Mouse (Mus musculus) kidney, postnatal 0 days (tissue): ENCODE data around the gene Scgb2b2. TPM values are rescaled to one million over a fixed set of nuclear protein-coding genes. Genes with fewer than 3 reads are reported as not detected.

ENCODE experiments used
- ATAC-seq: fragments of 200-750 bp; cut with Nextera tagmentation; replicated peaks from 2 replicates; pipeline ENCODE4 v1.8.0; 2017; ENCODE audit warnings: low read depth, moderate number of reproducible peaks, moderate TSS enrichment, moderate library complexity; ENCODE audit not compliant: low FRiP score
- DNase-seq: peaks from one replicate; pipeline ENCODE4 v3.0.0-alpha.2; 2016; ENCODE audit warnings: low spot score
- H3K27ac ChIP-seq: fragments of 300-500 bp; sonication (generic); 2 replicates; pipeline ENCODE4 v1.5.1; 2014; ENCODE audit warnings: mild to moderate bottlenecking
- H3K27me3 ChIP-seq: fragments of 300-500 bp; sonication (generic); 2 replicates; pipeline ENCODE4 v1.6.1; 2014; ENCODE audit warnings: low read length, mixed read lengths; ENCODE audit not compliant: insufficient read depth
- H3K36me3 ChIP-seq: fragments of 300-500 bp; sonication (generic); 2 replicates; pipeline ENCODE4 v1.6.1; 2014; ENCODE audit warnings: low read length, mixed read lengths; ENCODE audit not compliant: insufficient read depth
- H3K4me1 ChIP-seq: fragments of 300-500 bp; sonication (generic); replicated peaks from 2 replicates; pipeline ENCODE4 v1.6.1; 2014; ENCODE audit warnings: antibody characterized with exemption, low read length, mixed read lengths; ENCODE audit not compliant: insufficient read depth
- H3K4me2 ChIP-seq: fragments of 300-500 bp; sonication (generic); 2 replicates; pipeline ENCODE4 v1.6.1; 2014; ENCODE audit warnings: mild to moderate bottlenecking, low read length, moderate library complexity, mixed read lengths
- H3K4me3 ChIP-seq: fragments of 300-500 bp; sonication (generic); replicated peaks from 2 replicates; pipeline ENCODE4 v1.5.1; 2014; ENCODE audit warnings: low read depth, low read length
- H3K9ac ChIP-seq: fragments of 300-500 bp; sonication (generic); 2 replicates; pipeline ENCODE4 v1.6.1; 2014; ENCODE audit warnings: low read depth, low read length
- H3K9me3 ChIP-seq: fragments of 300-500 bp; sonication (generic); replicated peaks from 2 replicates; pipeline ENCODE4 v1.6.1; 2016; ENCODE audit warnings: low read length, inconsistent platforms, mixed read lengths
- CTCF ChIP-seq: IDR thresholded peaks from 2 replicates; pipeline ENCODE4 v1.5.1; 2016; ENCODE audit warnings: antibody characterized with exemption, low read depth, mild to moderate bottlenecking, moderate library complexity
- WGBS: fragments of 180-500 bp; shearing (Covaris S2); extraction: QIAGEN DNeasy Blood & Tissue Kit; methylation state at CpG from one replicate; pipeline ENCODE4 v1.1.7; 2014; 5-methylcytosine and 5-hydroxymethylcytosine counted together
- polyA plus RNA-seq: library from polyadenylated mRNA; unstranded; fragments of >200 nt; fragmentation: Nextera tagmentation; extraction: Ambion mirVana; gene quantifications from 2 replicates; pipeline ENCODE4 v1.2.1, GENCODE M21; 2015

Scgb2b2 gene
- not detected in 2 replicates for polyA plus RNA-seq

GRCm38 (mm10) chr7:31290208-31290607 is at the start of gene Scgb2b2:
Scgb2b2 (plus strand) TSS chr7:31290508.
- no peak for ATAC-seq
- 86% methylated on average over 5 of the region's 5 CpGs for WGBS
- Histone ChIP-seq H3K9me3 (no peaks in the 10 kb centered on the region), H3K36me3 (no peaks in the 10 kb centered on the region), H3K4me1 (no peaks in the 10 kb centered on the region), H3K27me3 (no peaks in the 10 kb centered on the region), H3K27ac (no peak within 1 kb of the TSS), H3K4me3 (no peak within 1 kb of the TSS), H3K4me2 (no peak within 1 kb of the TSS), H3K9ac (no peak within 1 kb of the TSS)
- TF ChIP-seq CTCF = no peak
- DNase-seq = no peak

DNA sequence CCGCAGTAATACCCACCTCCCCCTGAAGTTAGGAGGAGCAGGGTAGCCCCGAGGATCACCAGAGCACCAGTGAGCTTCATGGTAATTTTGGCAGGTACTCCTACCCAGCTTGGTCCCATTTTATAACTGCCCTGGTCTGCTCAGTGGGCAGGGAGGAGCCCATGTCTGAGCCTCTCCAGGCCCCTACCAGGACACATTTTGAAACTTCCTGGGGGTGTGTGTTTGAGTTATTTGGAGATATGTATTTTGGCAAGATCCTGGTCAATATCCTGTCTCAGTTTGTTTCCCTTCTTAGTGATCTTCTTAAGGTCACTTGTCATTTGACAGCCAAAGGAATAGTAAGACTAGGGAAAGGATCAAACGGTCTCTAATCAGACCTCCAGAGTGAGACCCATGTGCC is 1.4 kb downstream of the Scgb2b2 start, which contains the start of gene Scgb1b2:
Scgb1b2 (minus strand) TSS at position 101 of the 400 bp plus-strand sequence.
- H3K36me3 ChIP-seq = no peaks in the 10 kb centered on the region
- no peak within 1 kb of the TSS for H3K4me3 ChIP-seq
- no peak within 1 kb of the TSS for H3K27ac ChIP-seq
- no peak within 1 kb of the TSS for H3K9ac ChIP-seq
- 82% methylated on average over 3 of the region's 3 CpGs for WGBS
- no peak for TF ChIP-seq CTCF
- no peak within 1 kb of the TSS for H3K4me2 ChIP-seq
- H3K4me1 ChIP-seq = no peaks in the 10 kb centered on the region
- ATAC-seq (no peak), DNase-seq (no peak)
- no peaks in the 10 kb centered on the region for H3K27me3 ChIP-seq
- no peaks in the 10 kb centered on the region for H3K9me3 ChIP-seq

Other genes starting within 250 kb of the Scgb2b2 start
- gene Fxyd5, start 248.0 kb upstream of the Scgb2b2 start, polyA plus RNA-seq = 31.5 and 35.9 TPM in 2 replicates
- gene Fxyd7, start 239.0 kb upstream of the Scgb2b2 start, polyA plus RNA-seq = 6.1 and 8.5 TPM in 2 replicates
- gene Fxyd1, start 233.3 kb upstream of the Scgb2b2 start, polyA plus RNA-seq = 62.0 and 76.3 TPM in 2 replicates
- gene Lgi4, start 231.2 kb upstream of the Scgb2b2 start, polyA plus RNA-seq = 0.24 and 0.34 TPM in 2 replicates
- gene Fxyd3, start 213.8 kb upstream of the Scgb2b2 start, polyA plus RNA-seq = 16.9 and 22.5 TPM in 2 replicates
- gene Hpn, start 175.2 kb upstream of the Scgb2b2 start, polyA plus RNA-seq = 106 and 110 TPM in 2 replicates
- 2.2 and 2.8 TPM in 2 replicates for gene Scn1b, start 163.5 kb upstream of the Scgb2b2 start, polyA plus RNA-seq
- 36.2 and 36.3 TPM in 2 replicates for gene Gramd1a, start 134.6 kb upstream of the Scgb2b2 start, polyA plus RNA-seq
- gene Scgb1b2, start 1.3 kb downstream of the Scgb2b2 start, polyA plus RNA-seq = not detected in 2 replicates
- not detected in 2 replicates for gene Scgb2b3, start 71.6 kb downstream of the Scgb2b2 start, polyA plus RNA-seq
- gene Scgb1b3, start 85.1 kb downstream of the Scgb2b2 start, polyA plus RNA-seq = not detected in 2 replicates